Mouse (Mus musculus): ENCODE data around the gene Gse1.

Gse1 gene

DNA sequence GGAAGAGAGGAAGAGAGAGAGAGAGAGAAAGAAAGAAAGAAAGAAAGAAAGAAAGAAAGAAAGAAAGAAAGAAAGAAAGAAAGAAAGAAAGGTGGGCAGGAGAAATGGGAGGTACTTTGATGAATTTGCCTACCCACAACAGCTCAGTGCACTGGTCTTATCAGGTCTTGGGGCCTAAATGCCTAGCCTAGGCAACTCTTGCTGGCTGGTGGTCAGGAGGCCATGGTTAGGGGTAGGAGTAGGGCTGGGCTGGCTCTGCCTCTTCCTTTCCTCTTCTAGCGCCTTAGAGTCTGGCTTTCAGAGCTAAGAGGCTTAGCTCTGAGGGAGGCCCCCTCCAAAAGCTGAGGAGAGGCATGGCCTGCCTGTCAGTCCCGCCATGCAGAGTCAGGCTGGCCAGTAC, 395.4 kb downstream of the Gse1 start:
- DNase-seq, result no peak

DNA sequence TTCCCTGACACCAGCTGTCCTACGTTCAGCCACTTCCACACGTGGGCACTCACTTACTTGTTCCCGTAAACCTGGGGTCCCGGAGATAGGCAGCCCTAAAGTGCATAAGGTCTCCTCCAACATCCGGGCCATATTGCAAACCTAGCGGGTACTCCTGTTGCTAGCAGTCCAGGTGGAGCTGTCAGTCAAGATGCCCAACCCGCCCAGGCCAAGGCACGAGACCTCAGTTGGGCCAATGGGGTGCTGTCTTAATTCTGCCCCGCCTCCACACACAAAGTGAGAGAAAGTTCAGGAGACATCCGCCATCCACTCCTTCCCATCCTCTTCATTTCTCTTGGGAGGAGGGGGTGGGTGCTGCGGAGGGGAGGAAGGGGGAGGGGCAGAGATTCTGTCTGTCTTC, 398.2 kb downstream of the Gse1 start:
- no peak for DNase-seq

DNA sequence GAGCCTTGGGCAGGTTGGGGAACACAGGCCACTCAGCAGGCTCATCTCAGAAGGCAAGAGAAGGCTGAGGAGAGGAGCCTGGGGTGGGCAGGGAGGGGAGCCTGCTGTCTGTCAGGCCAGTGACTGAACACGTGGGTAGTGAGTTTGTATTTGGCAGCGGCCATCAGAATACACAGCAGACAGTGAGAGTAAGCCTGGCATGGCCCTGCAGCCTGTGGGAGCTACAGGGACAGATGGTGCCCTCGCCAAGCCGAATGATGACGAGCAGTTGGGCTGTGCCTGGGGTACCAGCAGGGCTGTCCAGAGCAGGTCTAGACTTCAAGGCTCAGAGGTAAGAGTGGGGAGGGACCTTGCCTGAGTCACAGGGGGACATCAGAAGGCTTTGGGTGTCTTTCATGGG, 399.0 kb downstream of the Gse1 start:
- peak; percentile 91 to 95 for DNase-seq

DNA sequence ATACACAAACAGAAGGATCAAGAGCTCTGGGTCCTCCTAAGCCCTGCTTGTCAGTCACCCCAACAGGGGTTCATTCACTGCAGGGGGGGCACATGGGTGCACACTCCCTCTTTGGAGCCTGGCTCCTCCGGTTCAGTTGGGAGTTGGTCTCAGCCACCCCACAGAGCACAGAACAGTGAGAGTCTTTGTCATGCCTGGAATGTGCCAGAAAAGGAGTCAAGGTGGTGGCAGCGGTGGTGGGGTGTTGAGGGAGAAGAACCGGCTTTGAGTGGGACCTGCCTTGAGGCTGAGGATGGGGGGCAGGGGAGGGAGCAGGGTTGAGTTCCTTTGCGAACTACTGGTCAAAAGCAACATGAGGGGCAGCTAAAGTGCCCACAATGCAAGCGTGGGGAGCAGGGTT, 401.8 kb downstream of the Gse1 start:
- peak in 1 of 2 experiments; percentile 31 for DNase-seq

DNA sequence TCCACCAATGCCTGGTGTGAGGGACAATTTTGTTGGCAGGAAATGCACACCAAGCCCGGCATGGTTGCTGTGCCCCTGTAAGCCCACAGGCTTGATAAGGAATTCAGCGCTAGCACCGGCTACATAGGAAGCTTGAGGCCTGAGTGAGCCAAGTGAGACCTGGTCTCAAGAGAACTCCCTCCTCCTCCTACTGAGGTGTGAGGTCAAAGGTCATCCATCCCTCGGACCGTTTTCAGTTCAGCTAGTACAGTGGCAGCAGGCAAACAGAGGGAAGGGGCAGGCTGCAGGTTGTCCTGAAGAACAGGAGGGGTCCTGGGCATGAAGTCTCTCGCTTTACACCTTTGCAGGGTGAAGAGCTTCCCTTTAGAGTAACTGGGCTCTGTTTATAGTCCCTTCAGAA, 402.6 kb downstream of the Gse1 start:
- DNase-seq, result no peak

All from cerebellum, postnatal 10 days (tissue).